Mouse (Mus musculus): ENCODE measurements at regions not wholly inside any gene's neighbourhood (a gene's known extent, or its start where the extent isn't known, plus 50 kb on each side); places are given as distances from the start of the nearest gene placed in this dataset.
"Not testable (repeated sequence)": the region's sequence is repeated elsewhere in the genome, so short reads cannot be mapped to it uniquely, and the experiment has no call there.

DNA sequence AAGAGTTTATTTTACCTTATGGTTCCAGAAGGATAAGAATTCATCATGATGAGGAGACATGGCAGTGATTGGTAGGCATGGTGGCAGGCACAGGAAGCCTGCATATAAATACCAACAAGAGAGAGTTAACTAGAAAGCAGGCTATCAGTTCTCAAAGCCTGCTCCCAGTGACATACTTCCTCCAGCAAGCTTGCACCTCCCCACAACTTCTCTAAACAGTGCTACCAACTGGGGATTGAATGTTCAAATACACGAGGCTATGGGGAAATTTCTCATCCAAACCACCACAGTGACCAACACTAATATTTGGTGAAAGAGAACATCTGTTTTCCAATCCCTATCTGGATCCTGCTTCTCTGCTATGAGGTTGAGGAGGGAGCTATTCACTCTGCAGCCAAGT is 125.8 kb downstream of the Zfp619 start:
- Histone ChIP-seq H3K9ac (ENCODE audit: low read depth, low read length, severe bottlenecking) (no peak overlapping the region), H3K36me3 (ENCODE audit: control insufficient read depth, insufficient read depth, low read length) (no peaks in the 10 kb centered on the region), H3K4me2 (replicated peaks; ENCODE audit: low read depth, low read length, severe bottlenecking) (no peak overlapping the region), H3K9me3 (ENCODE audit: control insufficient read depth, low read length) (no peaks in the 10 kb centered on the region), H3K4me1 (ENCODE audit: control insufficient read depth, insufficient read depth, low read length) (no peaks in the 10 kb centered on the region), H3K27ac (replicated peaks; ENCODE audit: low read depth, low read length) (no peak overlapping the region), H3K27me3 (ENCODE audit: control insufficient read depth, insufficient read depth, low read length) (no peaks in the 10 kb centered on the region), H3K4me3 (replicated peaks; ENCODE audit: low read length) (no peak overlapping the region)
- TF ChIP-seq POLR2A (IDR thresholded peaks at IDR 0.05; ENCODE audit: borderline replicate concordance, extremely low read depth, insufficient read depth, insufficient read length): no peak
- 42% methylated on average over 1 of the region's 1 CpGs for WGBS
- DNase-seq (ENCODE audit: low spot score): no peak
- no peak for ATAC-seq (ENCODE audit: low FRiP score, low read depth)

DNA sequence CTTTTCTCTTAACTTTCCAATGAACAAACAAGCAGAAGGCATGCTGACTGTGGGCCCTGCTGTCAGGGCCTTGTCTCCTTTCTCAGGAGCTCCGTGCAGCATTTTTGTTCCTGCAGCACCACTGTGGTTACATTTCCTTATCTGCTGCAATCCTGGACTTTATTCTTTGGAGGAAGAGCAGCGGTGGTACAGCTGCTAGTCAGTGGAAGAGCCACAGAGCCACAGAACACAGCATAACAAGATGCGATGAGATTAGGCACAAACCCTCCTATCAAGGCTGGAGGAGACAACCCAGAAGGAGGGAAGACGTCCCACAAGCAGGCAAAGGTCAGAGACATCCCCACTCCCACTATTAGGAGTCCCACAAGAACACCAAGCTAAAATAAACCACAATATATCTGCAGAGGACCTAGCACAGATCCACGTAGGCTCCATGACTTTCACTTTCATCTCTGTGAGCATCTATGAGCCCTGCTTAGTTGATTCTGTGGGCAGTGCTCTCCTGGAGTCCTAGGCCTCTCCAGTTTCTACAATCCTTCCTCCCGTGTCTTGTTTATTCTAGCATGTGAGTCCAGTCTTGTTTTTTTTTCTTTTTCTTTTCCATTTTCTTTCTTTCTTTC is 133.0 kb downstream of the Zfp619 start:
- no peaks in the 10 kb centered on the region for H3K36me3 ChIP-seq (ENCODE audit: control insufficient read depth, insufficient read depth, low read length)
- no peak overlapping the region for H3K9ac ChIP-seq (ENCODE audit: low read depth, low read length, severe bottlenecking)
- ATAC-seq (ENCODE audit: low FRiP score, low read depth): no peak
- no peak for TF ChIP-seq POLR2A (IDR thresholded peaks at IDR 0.05; ENCODE audit: borderline replicate concordance, extremely low read depth, insufficient read depth, insufficient read length)
- DNase-seq (ENCODE audit: low spot score): no peak
- no peaks in the 10 kb centered on the region for H3K4me1 ChIP-seq (ENCODE audit: control insufficient read depth, insufficient read depth, low read length)
- H3K4me3 ChIP-seq (replicated peaks; ENCODE audit: low read length): no peak overlapping the region
- no peaks in the 10 kb centered on the region for H3K9me3 ChIP-seq (ENCODE audit: control insufficient read depth, low read length)
- H3K27me3 ChIP-seq (ENCODE audit: control insufficient read depth, insufficient read depth, low read length): no peaks in the 10 kb centered on the region
- WGBS: 81% methylated on average over 6 of the region's 6 CpGs
- H3K4me2 ChIP-seq (replicated peaks; ENCODE audit: low read depth, low read length, severe bottlenecking): no peak overlapping the region
- no peak overlapping the region for H3K27ac ChIP-seq (replicated peaks; ENCODE audit: low read depth, low read length)

DNA sequence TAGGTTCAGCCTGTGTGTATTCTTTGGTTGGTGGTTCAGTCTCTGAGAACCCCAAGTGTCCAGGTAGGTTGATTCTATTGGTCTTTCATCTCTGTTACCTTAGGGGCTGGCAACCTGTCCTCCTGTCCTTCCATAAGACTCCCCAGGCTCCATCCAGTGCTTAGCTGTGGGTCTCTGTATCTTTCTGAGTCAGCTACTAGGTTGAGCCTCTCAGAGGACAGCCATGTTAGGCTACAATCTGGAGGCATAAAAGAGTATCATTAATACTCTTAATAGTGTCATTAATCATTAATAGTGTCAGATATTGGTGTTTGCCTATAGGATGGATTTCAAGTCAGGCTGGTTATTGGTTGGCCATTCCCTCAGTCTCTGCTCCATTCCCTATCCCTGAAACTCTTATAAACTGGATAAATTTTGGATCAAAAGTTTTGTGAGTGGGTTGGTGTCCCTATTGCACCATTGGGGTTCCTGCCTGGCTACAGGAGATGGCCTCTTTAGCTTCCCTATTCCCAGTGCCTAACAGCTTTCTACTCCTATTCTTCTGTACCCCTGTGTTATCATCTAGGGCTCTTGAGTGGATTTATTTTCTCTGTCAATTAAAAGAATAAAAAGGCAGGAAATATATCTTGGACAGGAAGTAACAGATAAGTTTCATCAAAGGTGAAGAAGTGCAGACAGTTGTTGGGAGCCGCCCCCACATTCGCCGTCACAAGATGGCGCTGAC is 137.2 kb downstream of the Zfp619 start:
- H3K9me3 ChIP-seq (ENCODE audit: control insufficient read depth, low read length): no peaks in the 10 kb centered on the region
- no peak overlapping the region for H3K4me3 ChIP-seq (replicated peaks; ENCODE audit: low read length)
- no peak for TF ChIP-seq POLR2A (IDR thresholded peaks at IDR 0.05; ENCODE audit: borderline replicate concordance, extremely low read depth, insufficient read depth, insufficient read length)
- H3K27me3 ChIP-seq (ENCODE audit: control insufficient read depth, insufficient read depth, low read length): no peaks in the 10 kb centered on the region
- WGBS: 20% methylated on average over 4 of the region's 4 CpGs
- ATAC-seq (ENCODE audit: low FRiP score, low read depth) (peak; percentile 64), DNase-seq (ENCODE audit: low spot score) (no peak)
- H3K4me2 ChIP-seq (replicated peaks; ENCODE audit: low read depth, low read length, severe bottlenecking): peak overlapping the region; percentile 28
- no peaks in the 10 kb centered on the region for H3K36me3 ChIP-seq (ENCODE audit: control insufficient read depth, insufficient read depth, low read length)
- no peak overlapping the region for H3K9ac ChIP-seq (ENCODE audit: low read depth, low read length, severe bottlenecking)
- H3K4me1 ChIP-seq (ENCODE audit: control insufficient read depth, insufficient read depth, low read length): no peaks in the 10 kb centered on the region
- H3K27ac ChIP-seq (replicated peaks; ENCODE audit: low read depth, low read length): no peak overlapping the region

DNA sequence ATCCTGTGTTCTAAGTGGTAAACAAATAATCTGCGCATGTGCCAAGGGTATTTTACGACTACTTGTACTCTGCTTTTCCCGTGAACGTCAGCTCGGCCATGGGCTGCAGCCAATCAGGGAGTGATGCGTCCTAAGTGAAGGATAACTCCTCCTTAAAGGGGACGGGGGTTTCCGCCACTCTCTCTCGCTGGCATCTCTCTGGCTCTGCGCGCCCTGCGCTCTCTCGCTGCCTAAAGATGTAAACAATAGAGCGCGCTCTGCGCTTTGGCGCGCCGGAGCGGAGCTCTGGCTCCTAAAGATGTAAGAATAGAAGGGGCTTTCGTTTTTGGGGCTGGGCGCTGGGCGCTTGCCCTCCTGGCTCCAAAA is 137.7 kb downstream of the Zfp619 start:
- not testable (repeated sequence) for H3K9me3 ChIP-seq (ENCODE audit: control insufficient read depth, low read length); H3K4me1 ChIP-seq (ENCODE audit: control insufficient read depth, insufficient read depth, low read length); DNase-seq (ENCODE audit: low spot score); H3K36me3 ChIP-seq (ENCODE audit: control insufficient read depth, insufficient read depth, low read length); H3K27me3 ChIP-seq (ENCODE audit: control insufficient read depth, insufficient read depth, low read length)
- Histone ChIP-seq H3K27ac (replicated peaks; ENCODE audit: low read depth, low read length) (peak overlapping the region; percentile 58; the same call in 1 of the 2 replicates), H3K4me2 (replicated peaks; ENCODE audit: low read depth, low read length, severe bottlenecking) (peak overlapping the region; percentile 67), H3K9ac (ENCODE audit: low read depth, low read length, severe bottlenecking) (peak overlapping the region; percentile 63), H3K4me3 (replicated peaks; ENCODE audit: low read length) (peak overlapping the region; percentile 45)
- ATAC-seq (ENCODE audit: low FRiP score, low read depth): peak; percentile 53
- WGBS: 18% methylated on average over 18 of the region's 23 CpGs

DNA sequence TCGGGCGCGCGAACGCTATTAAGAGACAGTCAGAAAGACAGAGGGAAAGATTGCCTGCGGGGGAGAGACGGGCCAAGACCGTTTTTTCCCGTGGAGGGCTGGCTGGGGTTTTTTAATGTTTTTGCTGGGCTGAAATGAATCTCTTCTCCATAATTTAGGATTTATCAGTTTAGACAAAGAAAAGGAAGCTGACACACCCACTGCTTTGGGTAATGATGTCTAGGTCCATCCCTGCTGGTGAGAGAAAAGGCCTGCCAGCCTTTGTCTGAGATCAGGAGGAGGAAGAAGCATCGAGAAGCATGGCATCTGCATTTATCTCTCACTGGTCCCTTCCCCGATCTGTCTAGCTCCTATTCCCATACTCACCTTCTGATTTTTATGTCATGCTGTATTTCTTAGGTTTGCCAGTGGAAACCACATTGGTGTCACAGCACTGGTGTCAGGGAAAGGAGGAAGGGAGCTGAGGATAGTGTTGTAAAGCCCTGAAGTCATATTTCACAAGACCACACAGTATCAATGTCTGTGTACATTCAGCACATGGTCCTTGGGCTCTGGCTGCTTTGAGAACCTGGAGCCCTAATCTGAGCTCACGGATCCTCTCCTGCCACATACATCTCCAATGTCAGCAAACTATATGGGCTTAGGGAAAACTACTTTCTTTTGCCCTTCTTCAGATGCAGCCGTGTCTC is 138.3 kb downstream of the Zfp619 start:
- 36% methylated on average over 13 of the region's 13 CpGs for WGBS

More for the DNA sequence above, 138.3 kb downstream of the Zfp619 start:
- no peak for TF ChIP-seq POLR2A (IDR thresholded peaks at IDR 0.05; ENCODE audit: borderline replicate concordance, extremely low read depth, insufficient read depth, insufficient read length)
- peak; percentile 33; the same call in 1 of the 2 replicates for ATAC-seq (ENCODE audit: low FRiP score, low read depth)
- DNase-seq (ENCODE audit: low spot score): no peak
- peak overlapping the region; percentile 63 for H3K9ac ChIP-seq (ENCODE audit: low read depth, low read length, severe bottlenecking)
- peak overlapping the region; percentile 58; the same call in 1 of the 2 replicates for H3K27ac ChIP-seq (replicated peaks; ENCODE audit: low read depth, low read length)
- H3K4me3 ChIP-seq (replicated peaks; ENCODE audit: low read length): peak overlapping the region; percentile 45
- H3K27me3 ChIP-seq (ENCODE audit: control insufficient read depth, insufficient read depth, low read length): no peaks in the 10 kb centered on the region
- peak overlapping the region; percentile 67 for H3K4me2 ChIP-seq (replicated peaks; ENCODE audit: low read depth, low read length, severe bottlenecking)
- no peaks in the 10 kb centered on the region for H3K9me3 ChIP-seq (ENCODE audit: control insufficient read depth, low read length)
- no peaks in the 10 kb centered on the region for H3K4me1 ChIP-seq (ENCODE audit: control insufficient read depth, insufficient read depth, low read length)
- no peaks in the 10 kb centered on the region for H3K36me3 ChIP-seq (ENCODE audit: control insufficient read depth, insufficient read depth, low read length)
